Mouse (Mus musculus): ENCODE measurements around the gene Rdh8. TPM values are rescaled to one million over a fixed set of nuclear protein-coding genes. Genes with fewer than 3 reads are reported as not detected.

The Rdh8 gene
- total RNA-seq (2021) (not detected), polyA plus RNA-seq (2012; rRNA removed) (not detected in 2 replicates)
- long read RNA-seq: 0 reads

GRCm38 (mm10) chr9:20818236-20818635 is at the start of gene Rdh8:
TSS of gene Rdh8 (plus strand) at chr9:20818503.
- Histone ChIP-seq H3K79me2 (replicated peaks; ENCODE audit: control insufficient read depth, insufficient read depth, low read length) (no peaks in the 10 kb centered on the region), H3K27me3 (ENCODE audit: control insufficient read depth, insufficient read depth, low read length) (no peaks in the 10 kb centered on the region), H3K4me1 (ENCODE audit: control insufficient read depth, insufficient read depth, low read length) (no peaks in the 10 kb centered on the region; the same call in 1 of the 2 replicates), H3K4me3 (no peak within 1 kb of the TSS), H3K27ac (no peak within 1 kb of the TSS), H3K36me3 (ENCODE audit: control insufficient read depth, insufficient read depth, low read length) (no peaks in the 10 kb centered on the region), H3K9ac (ENCODE audit: low read depth, low read length) (no peak within 1 kb of the TSS)
- 84% methylated on average over 6 of the region's 6 CpGs for WGBS
- DNase-seq: no peak
- TF ChIP-seq EP300 (IDR thresholded peaks at IDR 0.05; ENCODE audit: insufficient read depth, low read depth, low read length) (no peak), POLR2A (IDR thresholded peaks at IDR 0.05; ENCODE audit: insufficient read depth, low read depth, low read length) (no peak), CTCF (IDR thresholded peaks at IDR 0.05) (no peak)
- intact Hi-C loops (cut with DNase I): no loop called here

- 76% methylated on average over 3 of the region's 3 CpGs for WGBS
- H3K4me3 ChIP-seq: no peak overlapping the region
- H3K79me2 ChIP-seq (replicated peaks; ENCODE audit: control insufficient read depth, insufficient read depth, low read length): no peaks in the 10 kb centered on the region
- H3K9ac ChIP-seq (ENCODE audit: low read depth, low read length): no peak overlapping the region
- H3K27ac ChIP-seq: no peak overlapping the region
- DNase-seq: no peak
- TF ChIP-seq POLR2A (IDR thresholded peaks at IDR 0.05; ENCODE audit: insufficient read depth, low read depth, low read length): no peak
- TF ChIP-seq CTCF (IDR thresholded peaks at IDR 0.05): no peak
- TF ChIP-seq EP300 (IDR thresholded peaks at IDR 0.05; ENCODE audit: insufficient read depth, low read depth, low read length): no peak
- H3K4me1 ChIP-seq (ENCODE audit: control insufficient read depth, insufficient read depth, low read length): no peaks in the 10 kb centered on the region
- no peaks in the 10 kb centered on the region for H3K27me3 ChIP-seq (ENCODE audit: control insufficient read depth, insufficient read depth, low read length)
- H3K36me3 ChIP-seq (ENCODE audit: control insufficient read depth, insufficient read depth, low read length): no peaks in the 10 kb centered on the region
- intact Hi-C loops (cut with DNase I): no loop called here
These were observed 37.0 kb upstream of the Rdh8 start for GRCm38 (mm10) chr9:20781286-20781685.

GRCm38 (mm10) chr9:20785055-20785454 is 33.2 kb upstream of the Rdh8 start:
- Histone ChIP-seq H3K79me2 (replicated peaks; ENCODE audit: control insufficient read depth, insufficient read depth, low read length) (no peaks in the 10 kb centered on the region), H3K4me3 (no peak overlapping the region), H3K27ac (no peak overlapping the region), H3K4me1 (ENCODE audit: control insufficient read depth, insufficient read depth, low read length) (no peaks in the 10 kb centered on the region), H3K9ac (ENCODE audit: low read depth, low read length) (no peak overlapping the region), H3K36me3 (ENCODE audit: control insufficient read depth, insufficient read depth, low read length) (no peaks in the 10 kb centered on the region), H3K27me3 (ENCODE audit: control insufficient read depth, insufficient read depth, low read length) (no peaks in the 10 kb centered on the region; the same call in 1 of the 2 replicates)
- intact Hi-C loops (cut with DNase I): no loop called here
- WGBS: 66% methylated on average over 6 of the region's 6 CpGs
- no peak for TF ChIP-seq POLR2A (IDR thresholded peaks at IDR 0.05; ENCODE audit: insufficient read depth, low read depth, low read length)
- no peak for TF ChIP-seq CTCF (IDR thresholded peaks at IDR 0.05)
- no peak for TF ChIP-seq EP300 (IDR thresholded peaks at IDR 0.05; ENCODE audit: insufficient read depth, low read depth, low read length)
- DNase-seq: no peak

GRCm38 (mm10) chr9:20787992-20788391 is 30.3 kb upstream of the Rdh8 start:
- Histone ChIP-seq H3K4me3 (no peak overlapping the region), H3K4me1 (ENCODE audit: control insufficient read depth, insufficient read depth, low read length) (no peaks in the 10 kb centered on the region), H3K9ac (ENCODE audit: low read depth, low read length) (no peak overlapping the region), H3K27ac (no peak overlapping the region), H3K27me3 (ENCODE audit: control insufficient read depth, insufficient read depth, low read length) (no peaks in the 10 kb centered on the region; the same call in 1 of the 2 replicates), H3K79me2 (replicated peaks; ENCODE audit: control insufficient read depth, insufficient read depth, low read length) (no peaks in the 10 kb centered on the region), H3K36me3 (ENCODE audit: control insufficient read depth, insufficient read depth, low read length) (no peaks in the 10 kb centered on the region)
- TF ChIP-seq CTCF (IDR thresholded peaks at IDR 0.05): 0 out of 2 replicates have a peak, but pooled peaks have one; percentile 14
- TF ChIP-seq POLR2A (IDR thresholded peaks at IDR 0.05; ENCODE audit: insufficient read depth, low read depth, low read length): no peak
- no peak for TF ChIP-seq EP300 (IDR thresholded peaks at IDR 0.05; ENCODE audit: insufficient read depth, low read depth, low read length)
- intact Hi-C loops (cut with DNase I): no loop called here
- WGBS: 72% methylated on average over 8 of the region's 8 CpGs
- DNase-seq: no peak

GRCm38 (mm10) chr9:20789651-20790050 is 28.7 kb upstream of the Rdh8 start:
- H3K79me2 ChIP-seq (replicated peaks; ENCODE audit: control insufficient read depth, insufficient read depth, low read length): no peaks in the 10 kb centered on the region
- 69% methylated on average over 3 of the region's 4 CpGs for WGBS
- no peak for DNase-seq
- intact Hi-C loops (cut with DNase I): no loop called here
- H3K27ac ChIP-seq: no peak overlapping the region
- H3K27me3 ChIP-seq (ENCODE audit: control insufficient read depth, insufficient read depth, low read length): no peaks in the 10 kb centered on the region; the same call in 1 of the 2 replicates
- H3K4me1 ChIP-seq (ENCODE audit: control insufficient read depth, insufficient read depth, low read length): peaks cover 2% of the 10 kb centered on the region
- TF ChIP-seq EP300 (IDR thresholded peaks at IDR 0.05; ENCODE audit: insufficient read depth, low read depth, low read length) (no peak), CTCF (IDR thresholded peaks at IDR 0.05) (no peak), POLR2A (IDR thresholded peaks at IDR 0.05; ENCODE audit: insufficient read depth, low read depth, low read length) (no peak)
- no peak overlapping the region for H3K4me3 ChIP-seq
- no peak overlapping the region for H3K9ac ChIP-seq (ENCODE audit: low read depth, low read length)
- H3K36me3 ChIP-seq (ENCODE audit: control insufficient read depth, insufficient read depth, low read length): no peaks in the 10 kb centered on the region

GRCm38 (mm10) chr9:20790345-20790744 is 28.0 kb upstream of the Rdh8 start:
- intact Hi-C loops (cut with DNase I): no loop called here
- 65% methylated on average over 3 of the region's 3 CpGs for WGBS
- H3K27me3 ChIP-seq (ENCODE audit: control insufficient read depth, insufficient read depth, low read length): no peaks in the 10 kb centered on the region; the same call in 1 of the 2 replicates

More at GRCm38 (mm10) chr9:20790345-20790744, 28.0 kb upstream of the Rdh8 start:
- H3K36me3 ChIP-seq (ENCODE audit: control insufficient read depth, insufficient read depth, low read length): no peaks in the 10 kb centered on the region
- no peak overlapping the region for H3K4me3 ChIP-seq
- TF ChIP-seq EP300 (IDR thresholded peaks at IDR 0.05; ENCODE audit: insufficient read depth, low read depth, low read length) (no peak), POLR2A (IDR thresholded peaks at IDR 0.05; ENCODE audit: insufficient read depth, low read depth, low read length) (no peak), CTCF (IDR thresholded peaks at IDR 0.05) (no peak)
- H3K27ac ChIP-seq: no peak overlapping the region
- peaks cover 2% of the 10 kb centered on the region for H3K4me1 ChIP-seq (ENCODE audit: control insufficient read depth, insufficient read depth, low read length)
- no peak for DNase-seq
- H3K9ac ChIP-seq (ENCODE audit: low read depth, low read length): no peak overlapping the region
- H3K79me2 ChIP-seq (replicated peaks; ENCODE audit: control insufficient read depth, insufficient read depth, low read length): no peaks in the 10 kb centered on the region

Data from heart, adult 2 months (tissue).